Mouse (Mus musculus): ENCODE measurements around the gene Lhfpl4.

DNA sequence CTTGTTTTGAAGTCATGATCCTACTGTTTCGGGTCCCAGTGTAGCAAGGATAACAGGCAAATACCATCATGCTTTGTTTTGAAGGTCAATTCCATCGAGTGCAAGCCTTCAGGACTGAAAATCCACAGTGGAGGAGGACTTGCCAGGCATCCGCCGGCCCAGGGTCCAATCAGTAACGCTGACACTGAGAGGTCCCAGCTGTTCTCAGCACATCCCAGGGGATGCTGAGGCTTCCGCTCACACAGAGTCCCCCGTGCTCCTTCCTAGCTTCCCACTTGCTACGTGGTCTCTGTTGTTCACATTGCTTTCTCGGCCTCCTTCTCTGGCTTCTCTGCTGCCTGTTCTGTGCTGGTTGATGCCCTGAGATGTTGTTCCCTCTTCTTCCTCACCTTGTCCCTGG, 11.0 kb downstream of the Lhfpl4 start:
- no peak for TF ChIP-seq POLR2A (IDR thresholded peaks at IDR 0.05; ENCODE audit: low read depth, low read length)
- no peak for TF ChIP-seq CTCF (IDR thresholded peaks at IDR 0.05; ENCODE audit: borderline replicate concordance, insufficient read depth, low read length)
